Mouse (Mus musculus) neural tube, postnatal 0 days (tissue): Measurements from ENCODE around the gene Bmf. TPM values are rescaled to one million over a fixed set of nuclear protein-coding genes. Genes with fewer than 3 reads are reported as not detected.

Source experiments
- polyA plus RNA-seq: library from polyadenylated mRNA; unstranded; fragments of >200 nt; fragmentation: Nextera tagmentation; extraction: Ambion mirVana; gene quantifications from 2 replicates; pipeline ENCODE4 v1.2.1, GENCODE M21; 2015

Bmf gene
- 1.0 and 1.4 TPM in 2 replicates for polyA plus RNA-seq

DNA sequence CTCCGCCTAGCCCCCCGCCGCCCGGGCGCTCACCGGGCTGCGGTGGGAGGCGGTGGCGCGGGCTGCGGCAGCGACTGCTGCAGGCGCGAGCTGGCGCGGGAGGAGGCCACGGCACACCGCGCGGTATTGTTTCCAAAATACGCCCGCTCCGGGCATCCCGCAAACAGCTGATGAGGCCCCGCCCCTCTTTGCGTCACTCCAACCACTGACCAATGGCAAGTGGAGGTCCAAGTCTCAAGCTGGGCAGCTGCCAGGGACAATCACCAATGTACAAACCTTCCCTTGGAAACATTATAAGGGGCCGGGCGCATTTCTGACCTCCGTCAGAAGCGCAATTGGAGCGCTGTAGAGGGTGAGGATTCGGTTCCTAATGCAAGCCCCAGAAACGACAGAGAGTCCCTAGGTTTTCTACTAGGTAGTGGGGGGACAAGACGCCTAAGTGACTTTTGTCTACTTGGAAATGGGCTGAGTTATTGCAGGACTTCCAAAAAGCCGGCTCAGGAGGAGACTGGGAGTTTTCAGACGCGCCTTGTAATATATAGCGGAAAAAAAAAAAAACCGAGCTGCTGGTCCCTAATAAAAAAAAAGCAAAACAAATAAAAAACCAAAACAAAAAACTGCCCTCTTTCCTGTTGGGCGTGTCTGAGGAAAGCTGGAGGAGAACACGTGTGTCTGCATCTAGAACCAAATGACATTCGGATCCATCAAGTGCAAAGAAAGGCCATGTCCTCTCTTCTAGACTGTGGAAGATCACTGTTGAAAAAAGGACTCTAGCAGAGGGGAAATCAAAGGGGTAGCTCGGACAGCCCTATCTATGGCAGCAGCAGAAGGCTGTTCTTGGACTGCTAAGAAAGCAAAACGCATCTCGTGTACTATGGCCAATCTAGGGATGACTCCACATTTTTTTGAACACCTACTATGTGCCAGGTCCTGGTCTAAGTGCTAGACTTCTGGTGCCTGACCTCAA lies at the start of gene Bmf:
Gene Bmf (minus strand): TSS at position 181 of the 967 bp plus-strand sequence.

GRCm38 (mm10) chr2:118597673-118598568 lies 48.4 kb upstream of the Bmf start, which contains the start of gene Bub1b:
Bub1b (plus strand) TSS chr2:118598211.

DNA sequence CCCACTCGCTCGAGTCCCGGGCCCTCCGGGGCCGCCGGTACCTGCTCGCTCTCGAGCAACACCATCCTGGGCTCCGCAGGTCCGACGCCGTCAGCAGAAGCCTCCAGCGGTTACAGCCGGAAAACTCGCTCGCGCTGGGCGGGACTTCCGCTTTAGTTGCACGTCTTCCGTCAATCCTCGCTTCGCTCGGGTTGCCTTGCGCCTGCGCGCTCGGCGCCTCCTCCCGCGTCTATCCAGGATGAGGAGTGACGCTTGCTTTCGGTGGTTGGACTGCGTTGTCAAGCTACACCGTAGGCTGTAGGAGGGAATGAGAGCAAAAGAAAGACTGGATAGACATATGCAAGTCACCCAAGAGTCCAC lies 70.0 kb downstream of the Bmf start, which contains the start of gene Srp14:
Gene Srp14 (minus strand): TSS at position 162 of the 360 bp plus-strand sequence.

Other genes with a start within 250 kb of the Bmf start
- gene Gpr176, start 176.3 kb downstream of the Bmf start, polyA plus RNA-seq, result 8.6 and 10.9 TPM in 2 replicates
- 6.9 and 7.6 TPM in 2 replicates for gene Eif2ak4, start 161.1 kb downstream of the Bmf start, polyA plus RNA-seq
- gene Srp14, start 70.0 kb downstream of the Bmf start, polyA plus RNA-seq, result 343 and 352 TPM in 2 replicates
- gene Bub1b, start 48.5 kb upstream of the Bmf start, polyA plus RNA-seq, result 3.6 and 4.9 TPM in 2 replicates
- gene Pak6, start 113.6 kb upstream of the Bmf start, polyA plus RNA-seq, result 42.7 and 53.9 TPM in 2 replicates
- not detected in 2 replicates for gene Ankrd63, start 154.3 kb upstream of the Bmf start, polyA plus RNA-seq
- gene Plcb2, start 178.8 kb upstream of the Bmf start, polyA plus RNA-seq, result 0.79 and 0.81 TPM in 2 replicates
- gene Inafm2, start 196.1 kb upstream of the Bmf start, polyA plus RNA-seq, result 19.2 and 20.5 TPM in 2 replicates
- 0.88 and 0.92 TPM in 2 replicates for gene Ccdc9b, start 213.0 kb upstream of the Bmf start, polyA plus RNA-seq
- not detected in 2 replicates for gene Phgr1, start 223.1 kb upstream of the Bmf start, polyA plus RNA-seq
- 83.1 and 84.1 TPM in 2 replicates for gene Disp2, start 230.0 kb upstream of the Bmf start, polyA plus RNA-seq